Mouse (Mus musculus): ENCODE measurements around the gene Arhgap10. TPM values are rescaled to one million over a fixed set of nuclear protein-coding genes. Genes with fewer than 3 reads are reported as not detected.
A peak's percentile ranks its signal among the peaks of the same experiment; 100 is the strongest.

The Arhgap10 gene
- total and polyA plus RNA-seq, 3 experiments: 13.1 to 22.8 TPM; not detected in 1

- DNase-seq (ENCODE audit: low read depth, low spot score): no peak
- H3K27me3 ChIP-seq (ENCODE audit: control insufficient read depth in 1 of 2, insufficient read depth in 2 of 2, low read length in 2 of 2): no peaks in the 10 kb centered on the region
- TF ChIP-seq GATA1 (IDR thresholded peaks at IDR 0.05; ENCODE audit: low read depth, low read length): no peak
- H3K4me3 ChIP-seq (ENCODE audit: control insufficient read depth in 1 of 2, insufficient read depth in 1 of 2, low read depth in 2 of 2, low read length in 2 of 2): no peak overlapping the region
- peaks cover 0 to 11% of the 10 kb centered on the region in 2 experiments; a peak in 2 of 4 replicates for H3K36me3 ChIP-seq (ENCODE audit: control insufficient read depth in 1 of 2, insufficient read depth in 2 of 2, low read length in 2 of 2)
- no peaks in the 10 kb centered on the region for H3K9me3 ChIP-seq (replicated peaks; ENCODE audit: insufficient read depth, low read length)
- H3K9ac ChIP-seq (ENCODE audit: control insufficient read depth, low read depth, low read length, poor library complexity, severe bottlenecking): no peak overlapping the region
- no peak overlapping the region for H3K27ac ChIP-seq (ENCODE audit: control insufficient read depth, low read depth, low read length)
- no peaks in the 10 kb centered on the region for H3K79me2 ChIP-seq (ENCODE audit: control insufficient read depth, insufficient read depth, low read length, poor library complexity)
- peaks cover 6 to 9% of the 10 kb centered on the region in 2 experiments for H3K4me1 ChIP-seq (ENCODE audit: control insufficient read depth in 1 of 2, insufficient read depth in 2 of 2, low read length in 2 of 2)
Observed at GRCm38 (mm10) chr8:77288065-77288464, 229.7 kb downstream of the Arhgap10 start.

DNA sequence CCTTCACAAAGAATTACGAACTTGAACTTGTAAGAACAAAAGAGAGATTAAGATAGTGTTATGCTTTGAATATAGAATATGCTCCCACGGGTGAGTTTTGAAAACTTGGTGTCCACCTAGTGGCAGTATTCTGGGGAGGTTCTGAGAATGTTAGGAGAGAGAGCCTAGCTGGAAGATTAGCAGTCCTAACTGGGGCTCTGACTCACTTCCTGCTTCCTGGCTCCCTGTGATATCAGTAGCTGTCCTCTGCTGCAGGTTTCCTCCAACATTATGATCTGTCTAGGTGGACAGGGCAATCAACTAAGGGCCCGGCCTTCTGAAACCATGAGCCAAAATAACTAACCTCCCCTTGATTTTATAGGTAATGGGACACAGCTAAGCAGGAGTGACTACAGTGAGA is 233.3 kb downstream of the Arhgap10 start:
- no peaks in the 10 kb centered on the region for H3K79me2 ChIP-seq (ENCODE audit: control insufficient read depth, insufficient read depth, low read length, poor library complexity)
- TF ChIP-seq MYB (IDR thresholded peaks at IDR 0.05; ENCODE audit: low read depth, low read length) (no peak), HCFC1 (IDR thresholded peaks at IDR 0.05; ENCODE audit: low read depth, low read length) (no peak), CHD2 (IDR thresholded peaks at IDR 0.05; ENCODE audit: low read length) (no peak), NRF1 (IDR thresholded peaks at IDR 0.05; ENCODE audit: insufficient read depth, low read depth, low read length, poor library complexity, severe bottlenecking) (no peak), ZC3H11A (IDR thresholded peaks at IDR 0.05; ENCODE audit: low read depth, low read length) (no peak), CTCF (IDR thresholded peaks at IDR 0.05 in 2 of 3, conservative IDR thresholded peaks at IDR 0.05 in 1 of 3; ENCODE audit: control insufficient read depth in 1 of 3, insufficient read depth in 1 of 3, low read depth in 2 of 3, low read length in 3 of 3, poor library complexity in 1 of 3, severe bottlenecking in 1 of 3) (peak in 1 of 3 experiments; percentile 21; a peak in 2 of 6 replicates), ETS1 (IDR thresholded peaks at IDR 0.05; ENCODE audit: low read depth, low read length) (no peak), ELF1 (IDR thresholded peaks at IDR 0.05; ENCODE audit: low read depth, low read length) (no peak), KAT2A (conservative IDR thresholded peaks at IDR 0.05; ENCODE audit: low read depth, low read length) (no peak), MYC (IDR thresholded peaks at IDR 0.05; ENCODE audit: low read depth, low read length) (no peak), RCOR1 (IDR thresholded peaks at IDR 0.05; ENCODE audit: low read depth, low read length) (no peak), POLR2AphosphoS5 (IDR thresholded peaks at IDR 0.05; ENCODE audit: borderline replicate concordance, low read depth, low read length) (no peak), UBTF (IDR thresholded peaks at IDR 0.05; ENCODE audit: borderline replicate concordance, insufficient read depth, low read depth, low read length) (no peak), SMC3 (IDR thresholded peaks at IDR 0.05; ENCODE audit: low read depth, low read length) (no peak), USF2 (IDR thresholded peaks at IDR 0.05; ENCODE audit: borderline replicate concordance in 1 of 2, insufficient read depth in 1 of 2, low read depth in 1 of 2, low read length in 2 of 2) (no peak), RAD21 (IDR thresholded peaks at IDR 0.05; ENCODE audit: low read depth, low read length) (no peak), TAL1 (IDR thresholded peaks at IDR 0.05; ENCODE audit: low read length) (peak; percentile 49), MAX (IDR thresholded peaks at IDR 0.05; ENCODE audit: low read length) (no peak), USF1 (IDR thresholded peaks at IDR 0.05; ENCODE audit: low read depth, low read length) (no peak), POLR2AphosphoS2 (IDR thresholded peaks at IDR 0.05; ENCODE audit: low read length) (no peak), NELFE (IDR thresholded peaks at IDR 0.05; ENCODE audit: low read depth, low read length) (no peak), TBP (IDR thresholded peaks at IDR 0.05; ENCODE audit: low read depth, low read length) (no peak), CHD1 (IDR thresholded peaks at IDR 0.05; ENCODE audit: low read depth, low read length) (no peak), EP300 (IDR thresholded peaks at IDR 0.05; ENCODE audit: low read depth in 1 of 2, low read length in 2 of 2) (peak; percentile 61 to 62; a peak in 3 of 4 replicates), ZKSCAN1 (IDR thresholded peaks at IDR 0.05; ENCODE audit: low read depth, low read length) (no peak), MAZ (IDR thresholded peaks at IDR 0.05; ENCODE audit: low read depth, low read length) (no peak), GATA1 (IDR thresholded peaks at IDR 0.05; ENCODE audit: low read depth, low read length) (peak; percentile 45), POLR2A (IDR thresholded peaks at IDR 0.05; ENCODE audit: control insufficient read depth in 1 of 2, insufficient read depth in 1 of 2, low read depth in 1 of 2, low read length in 2 of 2, poor library complexity in 1 of 2) (no peak), E2F4 (IDR thresholded peaks at IDR 0.05; ENCODE audit: borderline replicate concordance, low read depth, low read length) (no peak), BHLHE40 (IDR thresholded peaks at IDR 0.05; ENCODE audit: borderline replicate concordance, low read depth, low read length) (no peak), MAFK (IDR thresholded peaks at IDR 0.05; ENCODE audit: borderline replicate concordance, low read depth, low read length) (no peak), TCF12 (IDR thresholded peaks at IDR 0.05; ENCODE audit: low read depth, low read length) (0 out of 2 replicates have a peak, but pooled peaks have one; percentile 12)

More for the DNA sequence above, 233.3 kb downstream of the Arhgap10 start:
- no peak overlapping the region for H3K9ac ChIP-seq (ENCODE audit: control insufficient read depth, low read depth, low read length, poor library complexity, severe bottlenecking)
- peaks cover 6 to 9% of the 10 kb centered on the region in 2 experiments for H3K4me1 ChIP-seq (ENCODE audit: control insufficient read depth in 1 of 2, insufficient read depth in 2 of 2, low read length in 2 of 2)
- no peaks in the 10 kb centered on the region for H3K27me3 ChIP-seq (ENCODE audit: control insufficient read depth in 1 of 2, insufficient read depth in 2 of 2, low read length in 2 of 2)
- H3K9me3 ChIP-seq (replicated peaks; ENCODE audit: insufficient read depth, low read length): no peaks in the 10 kb centered on the region
- no peak overlapping the region for H3K27ac ChIP-seq (ENCODE audit: control insufficient read depth, low read depth, low read length)
- peak; percentile 61 for DNase-seq (ENCODE audit: low read depth, low spot score)
- peaks cover 0 to 11% of the 10 kb centered on the region in 2 experiments; a peak in 2 of 4 replicates for H3K36me3 ChIP-seq (ENCODE audit: control insufficient read depth in 1 of 2, insufficient read depth in 2 of 2, low read length in 2 of 2)
- H3K4me3 ChIP-seq (ENCODE audit: control insufficient read depth in 1 of 2, insufficient read depth in 1 of 2, low read depth in 2 of 2, low read length in 2 of 2): no peak overlapping the region
